Mouse (Mus musculus) stomach, embryonic 16.5 days (tissue): ENCODE data around the gene Fibp. TPM values are rescaled to one million over a fixed set of nuclear protein-coding genes. Genes with fewer than 3 reads are reported as not detected.

Experiments
- polyA plus RNA-seq: library from polyadenylated mRNA; unstranded; fragments of >200 nt; fragmentation: Nextera tagmentation; extraction: Ambion mirVana; gene quantifications from 2 replicates; pipeline ENCODE4 v1.2.1, GENCODE M21; 2015

Gene Fibp
- polyA plus RNA-seq, 1 experiment from 2014 or later = 98.3 TPM

Other genes starting within 250 kb of the Fibp start
- gene Pacs1, start 187.5 kb upstream of the Fibp start, polyA plus RNA-seq = 13.0 and 13.5 TPM in 2 replicates
- 253 and 275 TPM in 2 replicates for gene Sf3b2, start 165.2 kb upstream of the Fibp start, polyA plus RNA-seq
- 1.7 and 2.1 TPM in 2 replicates for gene Gal3st3, start 162.3 kb upstream of the Fibp start, polyA plus RNA-seq
- not detected in 2 replicates for gene Catsper1, start 124.9 kb upstream of the Fibp start, polyA plus RNA-seq
- gene Cst6, start 111.0 kb upstream of the Fibp start, polyA plus RNA-seq = 28.3 and 42.3 TPM in 2 replicates
- 45.8 and 52.1 TPM in 2 replicates for gene Eif1ad, start 93.9 kb upstream of the Fibp start, polyA plus RNA-seq
- 377 and 400 TPM in 2 replicates for gene Banf1, start 93.4 kb upstream of the Fibp start, polyA plus RNA-seq
- 54.1 and 56.4 TPM in 2 replicates for gene Sart1, start 71.9 kb upstream of the Fibp start, polyA plus RNA-seq
- 7.2 and 8.9 TPM in 2 replicates for gene Tsga10ip, start 58.1 kb upstream of the Fibp start, polyA plus RNA-seq
- 203 and 207 TPM in 2 replicates for gene Drap1, start 35.6 kb upstream of the Fibp start, polyA plus RNA-seq
- gene AI837181, start 35.5 kb upstream of the Fibp start, polyA plus RNA-seq = 14.3 and 14.8 TPM in 2 replicates
- gene Fosl1, start 13.1 kb upstream of the Fibp start, polyA plus RNA-seq = not detected in 2 replicates
- gene Ccdc85b, start 2.7 kb upstream of the Fibp start, polyA plus RNA-seq = 4.7 and 5.7 TPM in 2 replicates
- gene Ctsw, start 7.9 kb downstream of the Fibp start, polyA plus RNA-seq = 1.6 and 2.2 TPM in 2 replicates
- gene Efemp2, start 13.3 kb downstream of the Fibp start, polyA plus RNA-seq = 156 and 167 TPM in 2 replicates
- gene Mus81, start 27.8 kb downstream of the Fibp start, polyA plus RNA-seq = 36.5 and 37.6 TPM in 2 replicates
- gene Cfl1, start 29.8 kb downstream of the Fibp start, polyA plus RNA-seq = 2,233 and 2,288 TPM in 2 replicates
- gene 1700020D05Rik, start 43.2 kb downstream of the Fibp start, polyA plus RNA-seq = 0.13 TPM in 1 of 2 replicates, not detected in the other
- 9.5 and 10.8 TPM in 2 replicates for gene Snx32, start 49.9 kb downstream of the Fibp start, polyA plus RNA-seq
- 21.5 and 29.5 TPM in 2 replicates for gene Ovol1, start 100.0 kb downstream of the Fibp start, polyA plus RNA-seq
- 7.4 and 7.8 TPM in 2 replicates for gene Ap5b1, start 107.4 kb downstream of the Fibp start, polyA plus RNA-seq
- 109 and 125 TPM in 2 replicates for gene Rnaseh2c, start 141.3 kb downstream of the Fibp start, polyA plus RNA-seq
- gene Kat5, start 149.6 kb downstream of the Fibp start, polyA plus RNA-seq = 43.3 and 45.2 TPM in 2 replicates
- gene Rela, start 176.9 kb downstream of the Fibp start, polyA plus RNA-seq = 47.9 and 50.3 TPM in 2 replicates
- gene Sipa1, start 203.1 kb downstream of the Fibp start, polyA plus RNA-seq = 17.3 and 18.1 TPM in 2 replicates
- 20.0 and 20.2 TPM in 2 replicates for gene Map3k11, start 228.1 kb downstream of the Fibp start, polyA plus RNA-seq
- gene Pcnx3, start 228.3 kb downstream of the Fibp start, polyA plus RNA-seq = 17.2 and 17.4 TPM in 2 replicates
- 2.0 and 2.2 TPM in 2 replicates for gene Kcnk7, start 243.8 kb downstream of the Fibp start, polyA plus RNA-seq